Mouse (Mus musculus): ENCODE measurements at regions not wholly inside any gene's neighbourhood (a gene's known extent, or its start where the extent isn't known, plus 50 kb on each side); places are given as distances from the start of the nearest gene placed in this dataset.

DNA sequence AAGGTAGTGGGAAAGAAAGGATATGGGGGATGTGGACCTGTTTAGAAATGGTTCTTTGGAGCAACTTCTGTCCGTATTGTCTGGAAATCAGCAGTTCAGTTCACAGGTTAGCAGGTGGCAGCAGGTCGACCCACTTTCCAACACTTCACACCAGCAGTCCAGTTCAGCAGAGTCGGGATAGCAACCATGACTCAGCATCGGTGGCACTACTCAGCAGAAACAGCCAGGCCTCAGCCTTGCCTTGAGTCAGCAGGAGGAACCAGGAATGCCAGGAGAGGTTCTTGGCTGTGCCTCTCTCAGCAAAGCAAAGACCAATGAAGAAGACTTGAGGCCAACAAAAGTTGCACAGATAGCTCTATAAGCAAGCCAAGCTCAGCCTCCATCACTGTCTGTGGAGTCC lies 66.8 kb upstream of the Arhgap5 start:
- H3K27ac ChIP-seq: no peak overlapping the region
- ATAC-seq (ENCODE audit: borderline replicate concordance, extremely low read depth, low FRiP score, low TSS enrichment): no peak
- H3K27me3 ChIP-seq: no peaks in the 10 kb centered on the region
- no peaks in the 10 kb centered on the region for H3K9me3 ChIP-seq
- H3K4me2 ChIP-seq: no peak overlapping the region
- no peaks in the 10 kb centered on the region for H3K4me1 ChIP-seq
- H3K4me3 ChIP-seq: no peak overlapping the region
- 76% methylated on average over 4 of the region's 4 CpGs for WGBS
- no peaks in the 10 kb centered on the region for H3K36me3 ChIP-seq
- H3K9ac ChIP-seq: no peak overlapping the region

DNA sequence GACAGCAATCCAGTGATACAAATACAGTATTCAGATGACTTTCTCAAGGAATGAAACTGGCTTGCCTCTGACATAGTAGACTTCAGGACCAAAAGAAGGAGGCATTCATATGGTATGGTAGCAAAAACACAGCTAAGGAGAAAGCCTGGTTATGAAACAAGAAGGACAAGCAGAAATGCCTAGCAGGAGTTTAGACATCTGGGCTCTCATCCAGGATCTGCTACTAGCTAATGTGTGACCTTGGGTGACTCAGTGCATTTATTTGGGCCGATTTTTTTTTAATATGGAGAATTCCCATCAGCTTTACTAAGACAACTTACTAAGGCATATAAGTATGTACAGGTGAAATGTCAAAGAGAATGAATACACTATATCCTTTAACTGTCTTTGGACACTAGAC lies 64.5 kb upstream of the Arhgap5 start:
- no peak for ATAC-seq (ENCODE audit: borderline replicate concordance, extremely low read depth, low FRiP score, low TSS enrichment)
- H3K27ac ChIP-seq: no peak overlapping the region
- no peak overlapping the region for H3K4me3 ChIP-seq
- H3K27me3 ChIP-seq: no peaks in the 10 kb centered on the region
- no peaks in the 10 kb centered on the region for H3K9me3 ChIP-seq
- no peak overlapping the region for H3K9ac ChIP-seq
- WGBS: 55% methylated on average over 1 of the region's 1 CpGs
- H3K36me3 ChIP-seq: no peaks in the 10 kb centered on the region
- no peaks in the 10 kb centered on the region for H3K4me1 ChIP-seq
- H3K4me2 ChIP-seq: no peak overlapping the region

DNA sequence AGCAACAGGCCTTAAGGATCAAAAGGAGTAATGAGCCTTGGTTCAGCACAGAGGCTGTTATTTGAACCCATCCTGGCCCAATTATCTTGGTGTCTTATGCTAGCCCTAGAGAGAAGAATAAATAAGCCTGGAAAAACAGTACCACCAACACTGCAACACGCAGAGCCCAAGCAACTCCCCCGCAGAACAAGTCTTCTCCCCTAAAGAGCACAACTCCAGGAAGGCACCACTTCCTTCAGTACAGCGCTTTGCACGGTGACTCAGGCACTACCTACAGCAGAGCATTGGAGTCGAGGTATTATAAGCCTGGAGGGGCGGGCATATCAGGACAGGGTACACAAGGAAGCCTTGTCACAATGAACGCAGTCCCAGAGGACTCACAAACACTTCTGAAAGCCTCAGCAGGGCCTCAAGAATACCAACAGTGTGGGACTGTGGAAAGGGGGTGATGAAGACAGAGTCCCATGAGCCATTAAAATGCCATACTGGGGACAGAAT lies 62.9 kb upstream of the Arhgap5 start:
- no peak overlapping the region for H3K27ac ChIP-seq
- 67% methylated on average over 7 of the region's 7 CpGs for WGBS
- ATAC-seq (ENCODE audit: borderline replicate concordance, extremely low read depth, low FRiP score, low TSS enrichment): no peak
- H3K27me3 ChIP-seq: no peaks in the 10 kb centered on the region
- H3K4me1 ChIP-seq: no peaks in the 10 kb centered on the region
- no peak overlapping the region for H3K9ac ChIP-seq
- H3K9me3 ChIP-seq: no peaks in the 10 kb centered on the region
- no peaks in the 10 kb centered on the region for H3K36me3 ChIP-seq
- H3K4me3 ChIP-seq: no peak overlapping the region
- H3K4me2 ChIP-seq: no peak overlapping the region

DNA sequence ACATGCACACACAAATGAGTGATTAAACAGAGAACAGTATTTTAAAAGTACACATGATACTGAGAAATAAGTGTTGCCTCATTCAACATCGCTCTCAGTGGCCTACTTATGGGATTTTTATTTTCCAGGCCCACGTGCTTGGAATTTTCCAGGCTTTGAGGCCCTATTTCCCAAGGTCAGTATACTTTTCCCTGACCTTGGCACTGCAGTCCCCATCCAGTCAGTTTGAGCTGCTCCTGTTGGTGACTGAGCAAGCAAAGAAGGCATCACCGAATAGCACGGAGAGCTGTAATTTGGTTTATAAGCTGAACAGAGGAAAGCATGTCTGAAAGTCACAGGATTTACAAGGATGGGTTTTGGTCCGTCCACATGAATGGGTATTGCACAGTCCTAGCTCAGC lies 61.4 kb upstream of the Arhgap5 start:
- Histone ChIP-seq H3K9me3 (no peaks in the 10 kb centered on the region), H3K27ac (no peak overlapping the region), H3K27me3 (no peaks in the 10 kb centered on the region), H3K4me3 (no peak overlapping the region), H3K9ac (no peak overlapping the region), H3K36me3 (no peaks in the 10 kb centered on the region), H3K4me1 (0 out of 2 replicates have a peak, but pooled peaks cover 7% of the 10 kb centered on the region), H3K4me2 (no peak overlapping the region)
- WGBS: 87% methylated on average over 5 of the region's 5 CpGs
- no peak for ATAC-seq (ENCODE audit: borderline replicate concordance, extremely low read depth, low FRiP score, low TSS enrichment)

DNA sequence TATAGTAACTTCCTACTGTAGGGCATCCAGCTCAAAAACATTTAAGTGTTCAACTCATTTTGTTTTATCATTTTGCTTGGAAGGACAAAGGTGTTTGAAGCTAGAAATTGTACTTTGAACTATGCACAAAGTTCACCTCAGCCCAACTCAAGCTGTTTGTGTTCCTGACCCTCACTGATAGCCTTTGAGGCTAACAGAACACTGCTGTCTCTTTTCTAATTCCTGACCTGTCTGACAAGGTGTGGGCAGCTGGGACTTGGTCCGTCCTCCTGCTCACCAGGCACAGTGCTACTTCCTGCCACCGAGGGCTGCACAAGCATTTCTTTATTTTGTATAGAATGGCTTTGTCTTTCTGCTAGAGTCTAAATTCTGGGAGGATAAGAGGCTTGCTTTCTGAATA lies 58.0 kb upstream of the Arhgap5 start:
- Histone ChIP-seq H3K27me3 (no peaks in the 10 kb centered on the region), H3K4me1 (peaks cover 17% of the 10 kb centered on the region; the same call in 1 of the 2 replicates), H3K9me3 (no peaks in the 10 kb centered on the region), H3K36me3 (no peaks in the 10 kb centered on the region), H3K4me2 (no peak overlapping the region), H3K4me3 (no peak overlapping the region), H3K27ac (peak overlapping the region; percentile 48; the same call in 1 of the 2 replicates), H3K9ac (no peak overlapping the region)
- ATAC-seq (ENCODE audit: borderline replicate concordance, extremely low read depth, low FRiP score, low TSS enrichment): no peak
- 28% methylated on average over 2 of the region's 2 CpGs for whole genome bisulfite sequencing

DNA sequence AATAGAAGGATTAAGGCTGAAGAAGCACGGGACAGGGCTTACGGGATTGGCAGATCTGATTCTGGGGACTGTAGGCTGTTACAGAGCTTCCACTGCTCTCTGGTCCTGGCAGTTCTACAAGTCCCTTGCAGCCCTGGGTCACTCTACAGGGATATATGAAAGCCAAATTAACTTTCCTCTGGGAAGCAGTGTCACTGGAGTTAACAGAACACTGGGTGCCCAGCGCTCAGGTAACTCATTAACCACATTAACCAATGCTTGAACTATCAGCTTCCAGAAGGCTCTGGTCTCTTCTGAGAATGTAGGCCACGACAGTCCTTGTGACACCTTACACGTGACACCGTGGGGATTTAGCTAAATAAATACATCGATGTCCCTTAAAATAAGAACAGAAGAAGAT lies 57.3 kb upstream of the Arhgap5 start:
- Histone ChIP-seq H3K4me2 (no peak overlapping the region), H3K9ac (no peak overlapping the region), H3K27ac (peak overlapping the region; percentile 48; the same call in 1 of the 2 replicates), H3K4me3 (no peak overlapping the region), H3K9me3 (no peaks in the 10 kb centered on the region), H3K4me1 (peaks cover 17% of the 10 kb centered on the region; the same call in 1 of the 2 replicates), H3K36me3 (no peaks in the 10 kb centered on the region), H3K27me3 (no peaks in the 10 kb centered on the region)
- WGBS: 62% methylated on average over 7 of the region's 7 CpGs
- ATAC-seq (ENCODE audit: borderline replicate concordance, extremely low read depth, low FRiP score, low TSS enrichment): no peak

DNA sequence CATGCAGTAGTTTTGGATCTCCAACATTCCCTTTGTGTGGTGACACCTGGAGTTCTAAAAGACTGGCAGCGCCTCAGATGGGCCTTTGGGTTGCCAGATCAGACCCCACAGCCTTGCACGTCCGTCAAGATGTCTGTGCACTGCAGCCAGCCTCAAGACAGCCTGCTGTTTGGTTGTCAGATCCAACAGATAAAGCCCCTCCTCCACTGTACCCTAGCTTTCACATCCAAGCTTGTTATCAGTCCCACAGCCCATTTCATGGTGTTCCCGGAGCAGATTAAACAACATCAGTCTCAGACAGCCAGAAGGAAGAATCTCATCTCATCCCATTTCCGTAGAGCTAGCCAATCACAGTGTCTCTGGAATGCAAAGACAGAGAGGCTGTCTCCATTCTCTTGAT lies 56.3 kb upstream of the Arhgap5 start:
- no peak overlapping the region for H3K4me2 ChIP-seq
- WGBS: 29% methylated on average over 5 of the region's 5 CpGs
- H3K4me1 ChIP-seq: peaks cover 17% of the 10 kb centered on the region; the same call in 1 of the 2 replicates
- no peaks in the 10 kb centered on the region for H3K36me3 ChIP-seq
- no peaks in the 10 kb centered on the region for H3K9me3 ChIP-seq
- ATAC-seq (ENCODE audit: borderline replicate concordance, extremely low read depth, low FRiP score, low TSS enrichment): no peak
- no peak overlapping the region for H3K4me3 ChIP-seq
- H3K9ac ChIP-seq: no peak overlapping the region
- H3K27ac ChIP-seq: 0 out of 2 replicates have a peak overlapping the region, but pooled peaks have one; percentile 1
- H3K27me3 ChIP-seq: no peaks in the 10 kb centered on the region

DNA sequence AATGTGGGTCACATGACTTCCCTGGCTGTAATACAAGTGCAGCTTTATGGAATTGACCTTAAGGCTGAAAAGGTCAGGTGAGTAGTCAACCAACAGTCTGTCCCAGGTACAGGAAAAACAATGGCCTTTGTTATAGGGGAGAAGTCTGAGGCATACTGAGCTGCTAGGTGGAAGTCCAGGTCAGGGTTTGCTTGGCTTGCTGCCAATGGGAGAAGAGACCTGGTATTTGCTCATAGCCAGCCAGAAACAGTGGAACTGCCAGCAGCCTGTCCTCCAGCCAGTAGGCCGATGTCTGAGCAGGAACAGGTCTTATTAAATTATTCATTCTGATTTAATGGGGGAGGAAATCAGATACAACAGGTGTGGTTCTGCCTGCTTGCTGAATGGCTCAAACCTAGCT lies 55.6 kb upstream of the Arhgap5 start:
- Histone ChIP-seq H3K9ac (no peak overlapping the region), H3K4me1 (peaks cover 17% of the 10 kb centered on the region; the same call in 1 of the 2 replicates), H3K4me3 (no peak overlapping the region), H3K9me3 (no peaks in the 10 kb centered on the region), H3K36me3 (no peaks in the 10 kb centered on the region), H3K27me3 (no peaks in the 10 kb centered on the region), H3K4me2 (no peak overlapping the region), H3K27ac (peak overlapping the region; percentile 39; the same call in 1 of the 2 replicates)
- WGBS: 50% methylated on average over 1 of the region's 1 CpGs
- peak; percentile 54; the same call in 1 of the 2 replicates for ATAC-seq (ENCODE audit: borderline replicate concordance, extremely low read depth, low FRiP score, low TSS enrichment)

DNA sequence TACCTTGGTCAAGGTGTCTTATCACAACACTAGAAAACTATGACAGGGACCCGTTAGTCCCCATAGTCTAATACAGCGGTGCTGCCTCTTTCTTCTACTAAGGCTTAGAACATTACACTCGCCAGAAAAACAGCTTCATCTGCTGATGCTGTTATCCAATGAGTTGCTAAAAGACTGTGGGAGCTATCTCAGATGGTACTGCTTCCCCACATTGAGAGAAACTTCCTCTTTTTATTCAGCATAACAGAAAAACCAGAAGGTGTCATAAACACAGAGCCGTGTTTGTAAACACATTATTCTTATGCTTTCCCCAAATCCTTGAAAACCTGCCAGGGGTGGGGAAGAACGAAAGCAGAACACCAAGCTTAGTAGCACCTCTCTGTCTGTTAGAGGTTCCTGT lies 49.9 kb upstream of the Arhgap5 start:
- H3K9ac ChIP-seq: no peak overlapping the region
- H3K9me3 ChIP-seq: no peaks in the 10 kb centered on the region
- ATAC-seq (ENCODE audit: borderline replicate concordance, extremely low read depth, low FRiP score, low TSS enrichment): no peak
- 0 out of 2 replicates have a peak, but pooled peaks cover 5% of the 10 kb centered on the region for H3K4me1 ChIP-seq
- 81% methylated on average over 5 of the region's 5 CpGs for WGBS
- H3K4me3 ChIP-seq: no peak overlapping the region
- no peak overlapping the region for H3K27ac ChIP-seq
- no peak overlapping the region for H3K4me2 ChIP-seq
- H3K27me3 ChIP-seq: no peaks in the 10 kb centered on the region
- no peaks in the 10 kb centered on the region for H3K36me3 ChIP-seq

Measured in lung, embryonic 15.5 days (tissue).